Mouse (Mus musculus): ENCODE results near the gene Tom1l2. TPM values are rescaled to one million over a fixed set of nuclear protein-coding genes. Genes with fewer than 3 reads are reported as not detected.

Gene Tom1l2
- total and polyA plus RNA-seq, 2 experiments from 2014 or later: 49.4 to 120 TPM

DNA sequence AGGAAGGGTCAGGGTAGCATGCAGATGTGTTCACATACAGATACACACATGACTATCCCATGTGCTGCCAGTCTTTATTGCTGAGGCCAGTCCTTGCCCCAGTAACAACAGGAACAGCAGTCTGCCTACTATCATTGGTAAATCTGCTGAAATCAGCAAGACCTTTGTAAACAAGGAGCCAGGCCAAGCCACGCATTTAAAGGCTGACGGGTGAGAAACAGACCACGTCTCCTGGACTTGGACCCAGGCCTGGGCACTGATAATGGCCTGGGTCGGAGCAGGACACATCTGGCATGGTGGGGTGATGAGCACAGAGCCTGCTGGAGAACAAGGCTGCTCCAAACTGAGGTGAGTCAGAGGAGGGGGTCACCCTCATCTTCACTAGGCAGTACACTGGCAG, 112.2 kb downstream of the Tom1l2 start:
- peaks cover 43% of the 10 kb centered on the region for H3K36me3 ChIP-seq (ENCODE audit: insufficient read depth, low read length)
- no peak for DNase-seq (ENCODE audit: low spot score)
- H3K27ac ChIP-seq (ENCODE audit: low read depth, low read length): no peak overlapping the region

DNA sequence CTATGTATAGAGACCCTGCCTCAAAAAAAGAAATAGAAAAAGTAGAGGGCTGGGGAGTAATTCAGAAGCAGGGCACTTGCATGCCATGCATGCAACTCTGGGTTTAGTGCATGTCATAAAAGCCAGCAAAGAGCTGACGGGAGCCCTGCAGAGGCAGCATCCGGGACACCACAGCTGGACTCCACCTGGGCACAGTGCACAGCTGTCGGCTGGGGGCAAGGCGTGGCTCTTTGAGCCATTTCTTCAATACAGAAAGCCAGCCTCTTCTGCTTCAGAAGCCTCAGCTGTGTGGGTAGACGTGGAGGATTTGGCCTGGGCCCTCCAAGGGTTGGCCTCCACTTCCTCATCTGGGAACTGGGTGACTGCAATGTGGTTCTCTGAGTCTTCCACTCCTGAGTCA, 117.4 kb downstream of the Tom1l2 start:
- TF ChIP-seq CTCF (IDR thresholded peaks at IDR 0.05): no peak
- Histone ChIP-seq H3K36me3 (ENCODE audit: insufficient read depth, low read length) (peaks cover 22% of the 10 kb centered on the region), H3K27ac (ENCODE audit: low read depth, low read length) (no peak overlapping the region), H3K4me2 (ENCODE audit: low read depth, low read length, poor library complexity, severe bottlenecking) (no peak overlapping the region), H3K9ac (replicated peaks; ENCODE audit: low read length, poor library complexity, severe bottlenecking) (no peak overlapping the region), H3K4me1 (ENCODE audit: insufficient read depth, low read length) (peaks cover 3% of the 10 kb centered on the region; the same call in 1 of the 2 replicates), H3K9me3 (ENCODE audit: low read length) (no peaks in the 10 kb centered on the region), H3K4me3 (ENCODE audit: low read depth, low read length) (no peak overlapping the region), H3K27me3 (ENCODE audit: insufficient read depth, low read length) (no peaks in the 10 kb centered on the region)
- 94% methylated on average over 5 of the region's 5 CpGs for WGBS
- DNase-seq (ENCODE audit: low spot score) (no peak), ATAC-seq (ENCODE audit: low FRiP score) (no peak)

More for the DNA sequence above, 112.2 kb downstream of the Tom1l2 start:
- no peaks in the 10 kb centered on the region for H3K9me3 ChIP-seq (ENCODE audit: low read length)
- no peak overlapping the region for H3K4me3 ChIP-seq (ENCODE audit: low read depth, low read length)
- H3K4me1 ChIP-seq (ENCODE audit: insufficient read depth, low read length): no peaks in the 10 kb centered on the region
- TF ChIP-seq CTCF (IDR thresholded peaks at IDR 0.05): no peak
- no peak overlapping the region for H3K9ac ChIP-seq (replicated peaks; ENCODE audit: low read length, poor library complexity, severe bottlenecking)
- no peak for ATAC-seq (ENCODE audit: low FRiP score)
- no peak overlapping the region for H3K4me2 ChIP-seq (ENCODE audit: low read depth, low read length, poor library complexity, severe bottlenecking)
- no peaks in the 10 kb centered on the region for H3K27me3 ChIP-seq (ENCODE audit: insufficient read depth, low read length)
- WGBS: 90% methylated on average over 4 of the region's 4 CpGs

DNA sequence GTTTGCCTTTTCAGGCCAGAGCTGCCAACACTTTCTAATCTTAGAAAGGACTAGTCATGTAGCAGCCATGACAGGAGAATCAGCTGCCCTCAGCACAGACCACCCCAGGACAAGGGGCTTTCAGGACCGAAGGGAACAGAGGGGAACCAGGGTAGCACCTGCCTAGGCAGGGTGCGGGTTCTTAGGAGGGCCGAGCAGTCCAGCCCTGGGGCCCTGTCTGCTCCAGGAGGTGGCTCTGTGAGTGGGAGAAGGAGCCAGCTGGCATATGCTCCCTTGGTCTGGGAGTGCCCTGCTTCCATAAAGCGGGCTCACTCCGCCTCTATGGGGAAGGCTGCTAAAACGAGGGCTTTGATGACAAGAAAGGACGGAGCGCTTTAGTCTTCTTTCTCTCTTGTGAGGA, 119.5 kb downstream of the Tom1l2 start:
- Histone ChIP-seq H3K9ac (replicated peaks; ENCODE audit: low read length, poor library complexity, severe bottlenecking) (no peak overlapping the region), H3K4me2 (ENCODE audit: low read depth, low read length, poor library complexity, severe bottlenecking) (no peak overlapping the region), H3K27me3 (ENCODE audit: insufficient read depth, low read length) (no peaks in the 10 kb centered on the region), H3K27ac (ENCODE audit: low read depth, low read length) (no peak overlapping the region), H3K4me3 (ENCODE audit: low read depth, low read length) (no peak overlapping the region), H3K9me3 (ENCODE audit: low read length) (no peaks in the 10 kb centered on the region), H3K4me1 (ENCODE audit: insufficient read depth, low read length) (peaks cover 3% of the 10 kb centered on the region; the same call in 1 of the 2 replicates), H3K36me3 (ENCODE audit: insufficient read depth, low read length) (peaks cover 31% of the 10 kb centered on the region)
- DNase-seq (ENCODE audit: low spot score) (peak; percentile 54), ATAC-seq (ENCODE audit: low FRiP score) (no peak)
- no peak for TF ChIP-seq CTCF (IDR thresholded peaks at IDR 0.05)
- 53% methylated on average over 7 of the region's 8 CpGs for WGBS

DNA sequence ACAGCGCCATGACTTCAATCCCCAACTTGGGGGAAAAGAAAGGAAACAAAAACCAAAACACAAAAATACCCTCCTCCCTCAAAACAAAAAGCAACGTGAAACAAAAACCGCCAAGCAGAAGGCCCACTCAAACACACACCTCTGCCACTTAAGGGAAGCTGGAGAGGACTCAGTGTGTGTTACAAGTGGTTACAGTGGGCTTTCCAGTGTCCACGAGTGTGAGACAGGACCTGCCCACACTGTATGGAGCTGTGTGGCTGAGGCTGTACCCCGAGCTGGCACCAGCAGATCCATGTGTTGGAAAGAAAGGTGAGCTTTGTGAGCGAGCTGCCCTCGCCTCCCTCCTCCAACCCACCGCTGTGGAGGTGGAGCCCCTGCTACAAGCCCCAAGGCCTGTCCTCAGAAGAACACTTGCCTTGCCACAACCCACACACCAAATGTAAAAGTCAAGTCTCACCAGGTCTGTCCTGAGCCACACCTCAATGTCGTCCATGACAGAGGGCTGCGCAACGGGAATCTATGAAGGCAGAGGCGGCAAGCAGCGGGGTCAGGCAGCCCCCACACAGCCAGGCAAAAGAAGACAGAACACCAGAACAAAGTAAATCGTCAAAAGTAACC, 120.2 kb downstream of the Tom1l2 start:
- Histone ChIP-seq H3K27ac (ENCODE audit: low read depth, low read length) (no peak overlapping the region), H3K27me3 (ENCODE audit: insufficient read depth, low read length) (no peaks in the 10 kb centered on the region), H3K4me3 (ENCODE audit: low read depth, low read length) (no peak overlapping the region), H3K9ac (replicated peaks; ENCODE audit: low read length, poor library complexity, severe bottlenecking) (no peak overlapping the region), H3K4me2 (ENCODE audit: low read depth, low read length, poor library complexity, severe bottlenecking) (no peak overlapping the region), H3K36me3 (ENCODE audit: insufficient read depth, low read length) (peaks cover 36% of the 10 kb centered on the region), H3K4me1 (ENCODE audit: insufficient read depth, low read length) (peaks cover 3% of the 10 kb centered on the region; the same call in 1 of the 2 replicates), H3K9me3 (ENCODE audit: low read length) (no peaks in the 10 kb centered on the region)
- DNase-seq (ENCODE audit: low spot score) (no peak), ATAC-seq (ENCODE audit: low FRiP score) (no peak)
- TF ChIP-seq CTCF (IDR thresholded peaks at IDR 0.05): no peak
- 78% methylated on average over 14 of the region's 14 CpGs for WGBS

DNA sequence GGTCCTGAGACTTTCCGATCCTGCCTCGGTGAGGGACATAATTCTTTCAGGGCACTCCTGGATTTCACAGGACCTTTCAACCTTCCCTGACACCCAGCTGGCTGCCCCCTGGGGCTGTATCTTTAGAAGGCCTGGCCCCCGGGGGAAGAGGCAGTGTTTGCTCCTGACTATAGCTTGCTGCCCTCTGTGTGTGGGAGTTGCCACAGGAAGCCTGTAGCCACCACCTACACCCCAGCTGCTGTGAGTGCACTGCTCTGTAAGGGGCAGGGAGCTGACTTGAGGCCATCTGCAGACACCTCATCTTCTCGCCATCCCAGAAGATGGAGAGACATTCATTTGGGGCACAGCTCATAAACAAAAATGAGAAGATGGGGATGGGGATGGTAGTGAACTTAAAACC, 120.8 kb downstream of the Tom1l2 start:
- peaks cover 35% of the 10 kb centered on the region for H3K36me3 ChIP-seq (ENCODE audit: insufficient read depth, low read length)
- H3K4me3 ChIP-seq (ENCODE audit: low read depth, low read length): no peak overlapping the region
- H3K9ac ChIP-seq (replicated peaks; ENCODE audit: low read length, poor library complexity, severe bottlenecking): no peak overlapping the region
- no peak for DNase-seq (ENCODE audit: low spot score)
- H3K4me2 ChIP-seq (ENCODE audit: low read depth, low read length, poor library complexity, severe bottlenecking): no peak overlapping the region
- ATAC-seq (ENCODE audit: low FRiP score): no peak
- no peaks in the 10 kb centered on the region for H3K27me3 ChIP-seq (ENCODE audit: insufficient read depth, low read length)
- 38% methylated on average over 4 of the region's 4 CpGs for WGBS
- no peak for TF ChIP-seq CTCF (IDR thresholded peaks at IDR 0.05)
- no peaks in the 10 kb centered on the region for H3K9me3 ChIP-seq (ENCODE audit: low read length)
- H3K4me1 ChIP-seq (ENCODE audit: insufficient read depth, low read length): peaks cover 3% of the 10 kb centered on the region; the same call in 1 of the 2 replicates
- no peak overlapping the region for H3K27ac ChIP-seq (ENCODE audit: low read depth, low read length)

- Histone ChIP-seq H3K9me3 (ENCODE audit: low read length) (no peaks in the 10 kb centered on the region), H3K4me2 (ENCODE audit: low read depth, low read length, poor library complexity, severe bottlenecking) (no peak overlapping the region), H3K36me3 (ENCODE audit: insufficient read depth, low read length) (peaks cover 32% of the 10 kb centered on the region), H3K27me3 (ENCODE audit: insufficient read depth, low read length) (no peaks in the 10 kb centered on the region), H3K4me3 (ENCODE audit: low read depth, low read length) (no peak overlapping the region), H3K9ac (replicated peaks; ENCODE audit: low read length, poor library complexity, severe bottlenecking) (no peak overlapping the region), H3K27ac (ENCODE audit: low read depth, low read length) (no peak overlapping the region), H3K4me1 (ENCODE audit: insufficient read depth, low read length) (peaks cover 3% of the 10 kb centered on the region; the same call in 1 of the 2 replicates)
- no peak for TF ChIP-seq CTCF (IDR thresholded peaks at IDR 0.05)
- ATAC-seq (ENCODE audit: low FRiP score): no peak
- 36% methylated on average over 3 of the region's 3 CpGs for WGBS
- DNase-seq (ENCODE audit: low spot score): peak; percentile 70
Observed at GRCm38 (mm10) chr11:60231326-60231725, 121.4 kb downstream of the Tom1l2 start.

All from midbrain, postnatal 0 days (tissue).